Mouse (Mus musculus) G1E (cell line): ENCODE data around the gene Vps72.

Experiments used
- CTCF ChIP-seq: IDR thresholded peaks from 2 replicates; pipeline ENCODE4 v1.5.1; 2012; ENCODE audit warnings: low read depth, low read length, inconsistent platforms, mixed read lengths
- GATA1 ChIP-seq: IDR thresholded peaks from 2 replicates; pipeline ENCODE4 v1.6.1; 2012; ENCODE audit warnings: borderline replicate concordance, low read length, inconsistent platforms, mixed read lengths

- TF ChIP-seq GATA1 (no peak), CTCF (no peak)
Measured at GRCm38 (mm10) chr3:95159987-95160963, 49.5 kb downstream of the Vps72 start, which contains the start of gene Sema6c.
